Mouse (Mus musculus): Measurements from ENCODE around the gene Klhl33. TPM values are rescaled to one million over a fixed set of nuclear protein-coding genes. Genes with fewer than 3 reads are reported as not detected.
A peak's percentile ranks its signal among the peaks of the same experiment; 100 is the strongest.
"Not testable (repeated sequence)": the region's sequence is repeated elsewhere in the genome, so short reads cannot be mapped to it uniquely, and the experiment has no call there.

Gene Klhl33
- total RNA-seq (2022): 1 to 10 TPM; 5.5 to 8.3 (median 6.6) TPM

DNA sequence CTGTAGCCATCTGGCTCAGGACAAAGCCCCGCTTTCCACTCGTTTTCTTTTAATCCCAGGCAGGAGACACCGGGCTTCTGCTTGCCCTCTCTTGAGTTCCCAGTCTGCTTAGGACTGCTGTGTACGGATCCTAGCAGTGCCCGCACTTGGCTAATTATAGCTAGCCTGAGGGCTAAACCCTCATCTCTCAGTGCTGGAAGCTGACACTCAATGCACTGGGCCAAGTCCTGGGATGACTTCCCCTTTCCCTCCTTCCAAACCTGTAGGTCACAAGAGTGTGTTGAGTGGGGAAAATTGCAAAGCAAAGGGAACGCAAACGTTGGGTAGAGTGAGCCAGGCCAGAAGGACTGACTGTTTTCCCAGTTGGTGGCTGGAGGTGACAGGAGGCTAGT, at the start of gene Klhl33:
TSS of gene Klhl33 (minus strand) at position 134 of the 392 bp plus-strand sequence.
- DNase-seq (ENCODE audit: low spot score in 2 of 2): no peak

DNA sequence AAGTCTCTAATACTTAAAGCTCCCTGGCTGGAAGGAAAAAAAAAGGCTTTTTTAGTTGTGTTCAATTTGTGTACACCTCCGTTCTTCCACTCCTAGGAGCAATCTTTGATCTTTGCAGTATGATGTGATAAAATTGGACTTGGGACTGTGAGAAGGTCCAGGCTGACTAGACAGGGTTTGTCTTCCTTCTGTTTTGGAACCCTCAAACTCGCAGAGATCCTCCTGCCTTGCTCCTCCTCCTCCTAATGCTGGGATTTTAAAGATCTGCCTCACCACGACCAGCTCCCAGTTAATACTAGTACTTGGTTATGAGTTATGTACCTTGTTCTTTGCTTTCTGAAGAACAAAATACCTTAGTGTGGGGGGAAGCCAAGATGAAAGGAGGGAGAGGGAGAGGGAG, 48.2 kb upstream of the Klhl33 start:
- not testable (repeated sequence) for DNase-seq (ENCODE audit: low spot score in 2 of 2)

DNA sequence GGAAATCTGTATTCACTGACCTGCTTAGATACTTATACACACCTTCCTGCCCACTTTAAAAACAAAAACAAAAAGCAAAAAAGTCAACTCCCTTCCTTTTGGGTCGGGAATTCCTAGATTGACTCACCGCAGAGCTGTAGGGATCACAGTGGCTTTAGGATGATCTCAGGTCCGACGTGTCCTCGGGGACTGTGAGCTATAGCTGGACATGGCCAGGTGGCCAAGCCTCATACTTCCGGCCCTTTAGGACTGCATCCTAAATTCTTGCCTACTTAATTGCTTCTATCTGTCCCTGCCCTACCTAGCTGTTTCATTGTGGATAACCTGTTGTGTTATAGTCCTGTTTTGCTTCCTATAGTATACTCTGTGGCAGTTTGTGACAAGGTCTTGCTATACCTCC, 47.8 kb upstream of the Klhl33 start:
- not testable (repeated sequence) for DNase-seq (ENCODE audit: low spot score in 2 of 2)

DNA sequence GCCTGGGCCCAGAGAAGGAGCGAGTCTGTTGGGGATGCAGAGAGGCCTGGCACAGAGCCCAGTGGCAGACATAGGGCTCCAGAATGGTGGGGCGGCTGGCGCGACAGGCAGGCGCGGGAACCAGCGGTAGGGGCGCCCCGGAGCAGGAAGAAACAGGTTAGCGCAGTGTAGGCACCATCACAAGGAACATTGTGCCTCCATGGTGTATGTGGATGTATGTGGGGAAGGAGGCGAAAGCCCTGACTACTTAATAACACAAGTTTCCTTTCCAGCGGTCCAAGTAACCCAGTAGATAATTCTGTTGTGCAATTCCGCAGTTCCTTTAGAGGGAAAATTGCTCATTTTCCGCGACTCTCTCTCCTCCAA, 47.3 kb upstream of the Klhl33 start:
- DNase-seq (ENCODE audit: low spot score in 2 of 2): not testable (repeated sequence)

DNA sequence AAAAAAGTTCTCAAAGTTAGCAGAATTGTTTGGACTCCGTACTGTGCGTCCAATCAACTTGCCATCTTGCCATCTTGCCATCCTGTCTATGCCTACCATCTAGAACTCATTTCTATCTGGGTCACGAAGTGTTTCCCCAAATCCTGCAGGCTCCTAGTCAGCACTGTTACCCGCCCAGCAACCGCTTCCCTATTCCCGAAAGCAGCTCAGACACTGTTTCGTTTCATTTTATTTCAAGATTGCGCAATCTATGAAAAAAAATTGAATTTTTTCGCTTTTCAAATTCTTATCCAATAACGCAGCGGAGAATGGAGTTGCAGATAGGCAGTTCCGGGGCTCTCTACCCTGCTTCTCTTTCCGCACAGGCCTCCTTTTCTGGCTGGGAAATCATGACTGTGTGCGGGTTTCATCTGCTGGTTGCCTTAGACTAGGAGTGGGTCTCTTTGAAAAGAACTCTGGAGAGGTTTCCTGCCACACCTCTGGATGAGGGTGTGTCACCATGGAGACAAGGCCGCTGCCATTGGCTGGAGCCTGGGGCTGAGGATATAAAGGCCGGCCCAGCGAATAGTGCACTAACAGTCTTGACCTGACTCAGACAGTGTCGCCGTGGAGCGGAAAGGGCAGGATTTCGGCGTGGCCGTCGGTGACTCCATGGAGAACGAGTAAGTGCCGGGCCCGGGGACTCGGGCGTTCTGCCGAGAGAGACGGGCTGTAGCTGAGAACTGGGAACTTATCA, 46.8 kb upstream of the Klhl33 start, which contains the start of gene Gm49342:
TSS of gene Gm49342 (plus strand) at position 586 of the 736 bp plus-strand sequence.
- peak; percentile 82 to 94 for DNase-seq (ENCODE audit: low spot score in 2 of 2)

DNA sequence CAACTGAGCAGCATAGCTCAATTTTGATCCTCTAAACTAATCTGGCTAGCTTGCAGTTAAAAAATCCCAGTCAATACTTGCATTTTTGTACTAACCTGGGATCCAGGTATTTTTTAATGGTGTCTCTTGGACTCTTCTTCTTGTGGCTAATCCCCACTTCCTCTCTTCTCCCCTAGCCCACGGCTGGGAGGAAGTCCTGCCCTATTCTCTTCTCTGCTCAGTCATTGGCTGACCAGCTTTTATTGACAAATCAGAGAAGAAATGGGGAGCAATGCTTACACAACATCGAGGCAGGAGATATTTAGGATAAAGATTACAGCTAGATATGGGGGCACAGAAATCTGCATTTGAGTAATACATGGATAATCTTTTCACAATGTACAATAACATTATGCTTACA, 41.6 kb upstream of the Klhl33 start:
- DNase-seq (ENCODE audit: low spot score in 2 of 2): no peak

DNA sequence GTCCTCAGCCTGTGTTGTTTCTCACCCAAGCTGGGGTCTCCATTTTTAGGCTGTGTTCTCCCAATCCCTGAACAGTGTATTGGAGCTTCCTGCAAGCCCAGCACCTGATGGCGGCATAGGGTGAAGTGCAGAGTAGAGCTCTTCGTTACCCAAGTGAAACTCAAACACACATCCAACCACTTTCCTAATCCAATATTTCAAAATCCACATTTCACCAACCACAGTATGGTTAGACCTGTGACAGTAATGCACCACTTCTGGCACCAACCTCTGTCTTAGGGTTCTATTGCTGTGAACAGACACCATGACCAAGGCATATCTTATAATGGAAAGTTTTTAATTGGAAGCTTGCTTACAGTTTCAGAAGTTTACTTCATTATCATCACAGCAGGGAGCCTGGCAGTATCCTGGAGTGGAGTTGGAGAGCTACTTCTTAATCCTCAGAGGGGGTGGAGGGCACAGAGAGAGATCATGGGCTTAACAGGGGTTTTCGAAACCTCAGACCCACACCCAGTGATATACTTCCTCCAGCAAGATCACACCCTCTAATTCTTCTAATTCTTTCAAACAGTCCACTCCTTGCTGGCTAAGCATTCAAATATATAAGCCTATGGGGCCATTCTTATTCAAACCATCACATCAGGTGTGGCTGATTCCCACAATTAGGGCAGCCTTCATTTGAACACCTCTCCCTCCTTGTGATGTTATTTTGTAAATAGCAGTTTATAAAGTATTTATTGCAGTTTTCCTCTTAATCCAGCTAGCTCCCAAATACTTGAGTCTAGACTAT, 41.0 kb upstream of the Klhl33 start:
- no peak for DNase-seq (ENCODE audit: low spot score in 2 of 2)

DNA sequence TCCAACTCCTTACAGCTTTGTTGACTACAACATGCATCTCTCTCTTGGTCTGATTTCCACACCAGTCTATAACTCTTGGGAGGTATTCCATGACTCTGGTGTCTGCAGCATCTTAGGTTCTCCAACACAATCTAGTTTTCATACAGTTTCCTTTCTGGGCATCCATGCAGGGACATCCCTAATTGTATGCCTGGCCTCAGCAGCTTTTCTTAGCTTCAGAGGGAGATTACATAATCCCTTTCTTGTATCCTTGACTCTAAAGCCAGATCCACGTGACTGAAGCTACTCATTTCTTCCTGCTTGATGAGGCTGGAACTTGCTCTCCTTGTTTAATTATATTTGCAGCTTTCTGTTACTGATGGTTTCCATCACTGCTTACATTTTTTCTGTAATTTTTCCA, 39.3 kb upstream of the Klhl33 start:
- DNase-seq (ENCODE audit: low spot score in 2 of 2): no peak

DNA sequence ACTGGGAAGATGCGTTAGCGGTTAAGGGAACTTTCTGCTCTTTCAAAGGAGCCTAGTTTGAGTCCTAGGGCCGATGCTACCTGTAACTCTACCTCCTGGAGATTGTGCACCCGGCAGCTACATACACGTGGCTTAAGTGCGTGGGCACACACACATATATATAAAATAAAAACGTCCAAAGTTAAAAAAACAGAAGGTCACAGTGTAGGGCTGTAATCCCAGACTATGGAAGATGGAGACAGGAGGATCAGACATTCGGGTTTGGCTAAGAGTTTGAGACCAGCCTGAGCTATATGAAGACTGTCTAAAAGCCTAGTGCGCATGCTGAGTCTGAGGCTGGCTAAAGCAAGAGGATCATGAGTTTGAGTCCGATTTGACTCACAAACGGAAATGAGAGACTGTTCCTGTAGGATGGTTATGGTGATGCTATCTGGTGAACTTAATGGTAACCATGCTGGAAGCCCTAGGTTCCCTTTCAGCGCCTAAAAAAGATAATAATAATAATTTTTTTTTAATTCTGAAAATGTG, 34.2 kb upstream of the Klhl33 start:
- no peak for DNase-seq (ENCODE audit: low spot score in 2 of 2)

DNA sequence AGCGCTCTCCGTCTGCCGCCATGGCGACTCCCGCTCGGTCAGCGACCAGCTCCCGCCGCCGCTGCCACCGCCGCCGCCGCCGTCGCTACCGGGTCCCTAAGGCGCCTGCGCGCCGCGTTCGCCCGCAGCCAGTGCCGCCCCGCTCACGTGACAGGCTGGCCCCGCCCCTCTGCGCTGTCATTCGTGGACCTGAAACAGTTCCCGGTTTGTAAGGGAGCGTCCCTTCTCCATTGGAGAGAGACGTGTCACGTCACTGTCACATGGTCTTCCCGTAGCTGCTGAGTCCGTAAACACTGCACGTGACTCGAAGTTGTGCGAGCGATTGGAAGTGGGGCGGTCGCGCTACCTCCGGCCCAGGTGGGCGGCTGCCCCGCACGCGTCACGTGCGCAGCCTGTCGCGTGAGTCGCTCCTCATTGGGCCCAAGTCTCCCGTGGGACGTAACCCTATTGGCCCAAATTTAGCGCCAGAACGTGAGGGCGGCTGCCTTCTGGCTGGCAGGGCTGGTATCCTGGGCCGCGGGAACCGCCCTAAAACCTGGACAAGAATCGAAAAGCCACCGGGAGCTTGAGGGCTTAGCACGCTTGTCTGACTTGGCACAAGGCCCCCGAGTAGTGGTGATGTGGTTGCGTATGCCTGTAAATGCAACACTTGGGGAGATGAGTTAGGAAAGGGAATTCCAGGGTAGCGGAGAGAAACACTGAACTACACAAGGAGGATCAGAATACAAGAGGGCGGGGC, 33.6 kb upstream of the Klhl33 start, which contains the start of the genes Pip4p1 and Pnp:
TSS of gene Pip4p1 (minus strand) at position 103 of the 739 bp plus-strand sequence.
TSS of gene Pnp (plus strand) at position 329 of the 739 bp plus-strand sequence.
- peak; percentile 98 to 100 for DNase-seq (ENCODE audit: low spot score in 2 of 2)

DNA sequence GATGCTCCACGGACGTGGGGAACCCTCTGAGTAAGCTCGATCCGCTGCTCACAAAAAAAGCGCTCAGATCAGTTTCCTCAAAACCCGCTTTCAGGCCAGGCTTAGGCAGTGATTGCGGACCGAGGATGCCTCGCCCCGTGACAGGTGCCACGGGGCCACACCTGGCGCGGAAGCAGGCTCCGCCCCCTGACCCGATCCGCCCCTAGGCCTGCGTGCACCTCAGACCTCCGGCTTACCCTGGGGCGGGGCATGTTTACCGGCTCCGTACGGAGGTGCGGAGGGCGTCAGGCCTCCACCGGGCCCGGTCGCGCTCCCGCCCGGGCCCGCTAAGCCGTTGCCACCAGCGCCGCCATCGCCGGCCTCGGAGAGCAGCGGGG, 33.1 kb upstream of the Klhl33 start:
- no peak for DNase-seq (ENCODE audit: low spot score in 2 of 2)

DNA sequence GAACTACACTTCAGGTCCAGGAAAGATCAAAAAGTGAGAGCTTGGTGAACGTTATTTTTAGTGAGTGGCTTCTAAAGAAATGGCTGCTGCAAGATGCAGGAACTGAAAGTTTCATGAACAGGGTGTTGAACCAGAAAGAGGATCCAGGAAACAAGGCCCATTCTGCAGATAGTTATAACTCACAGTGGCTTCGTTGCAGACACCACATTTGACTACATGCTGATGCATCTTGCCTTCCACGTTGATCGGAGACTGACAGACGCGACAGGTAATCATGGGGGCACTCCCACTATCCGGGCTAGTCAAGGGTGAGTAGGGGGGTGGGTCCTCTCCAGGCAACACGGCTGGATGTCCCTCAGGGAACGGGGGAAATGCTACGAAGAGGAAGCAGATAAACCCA, 32.6 kb upstream of the Klhl33 start:
- DNase-seq (ENCODE audit: low spot score in 2 of 2): no peak

DNA sequence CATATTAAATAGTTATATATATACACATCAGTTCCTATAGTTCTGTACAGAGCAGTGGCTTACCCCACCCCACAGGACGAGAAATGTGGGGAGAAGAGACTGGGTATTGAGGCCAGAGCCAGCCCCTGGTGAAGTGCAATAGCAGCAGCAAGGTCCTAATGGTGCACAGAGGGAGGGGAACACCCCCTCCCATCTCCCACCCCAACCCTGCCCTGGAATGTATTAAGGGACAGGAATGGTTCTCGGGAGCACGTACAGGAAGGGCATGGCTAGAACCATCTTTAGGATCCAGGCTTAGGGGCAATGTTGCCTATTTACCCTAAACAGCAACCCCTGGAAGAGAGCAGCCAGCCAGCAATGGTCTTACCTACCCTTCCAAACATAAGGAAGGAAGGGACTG, 30.1 kb upstream of the Klhl33 start:
- DNase-seq (ENCODE audit: low spot score in 2 of 2): no peak

DNA sequence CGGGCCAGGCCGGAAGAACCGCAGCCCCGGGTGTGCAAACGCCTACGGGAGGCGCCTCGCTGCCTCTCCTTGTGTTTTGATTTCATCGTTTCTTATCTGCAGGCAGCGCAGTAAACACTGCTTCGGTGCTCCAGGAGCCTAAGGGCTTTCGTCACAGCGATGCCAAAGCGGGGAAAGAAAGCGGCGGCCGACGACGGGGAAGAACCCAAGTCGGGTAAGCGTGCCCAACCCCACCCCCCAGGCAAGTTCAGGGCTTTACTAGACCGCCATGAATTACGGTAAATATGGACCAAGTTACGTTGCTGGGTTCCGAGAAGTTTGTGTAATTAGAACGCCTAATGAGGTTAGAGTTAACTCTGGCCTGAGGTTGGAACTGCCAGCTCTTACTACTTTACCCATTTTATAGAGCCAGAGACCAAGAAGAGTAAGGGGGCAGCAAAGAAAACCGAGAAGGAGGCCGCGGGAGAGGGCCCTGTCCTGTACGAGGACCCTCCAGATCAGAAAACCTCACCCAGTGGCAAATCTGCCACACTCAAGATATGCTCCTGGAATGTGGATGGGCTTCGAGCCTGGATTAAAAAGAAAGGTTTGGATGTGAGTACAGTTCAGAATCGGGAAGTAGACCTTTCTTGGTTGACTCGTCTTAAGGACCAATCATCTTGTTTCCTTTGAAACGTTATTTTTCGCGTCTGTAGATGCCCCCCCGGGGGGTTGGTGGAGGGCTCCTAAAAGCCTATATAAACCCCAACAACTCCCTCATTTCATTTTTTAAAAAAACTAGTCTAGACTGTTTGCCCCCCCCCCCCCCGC, 28.0 kb upstream of the Klhl33 start:
- DNase-seq (ENCODE audit: low spot score in 2 of 2): no peak

DNA sequence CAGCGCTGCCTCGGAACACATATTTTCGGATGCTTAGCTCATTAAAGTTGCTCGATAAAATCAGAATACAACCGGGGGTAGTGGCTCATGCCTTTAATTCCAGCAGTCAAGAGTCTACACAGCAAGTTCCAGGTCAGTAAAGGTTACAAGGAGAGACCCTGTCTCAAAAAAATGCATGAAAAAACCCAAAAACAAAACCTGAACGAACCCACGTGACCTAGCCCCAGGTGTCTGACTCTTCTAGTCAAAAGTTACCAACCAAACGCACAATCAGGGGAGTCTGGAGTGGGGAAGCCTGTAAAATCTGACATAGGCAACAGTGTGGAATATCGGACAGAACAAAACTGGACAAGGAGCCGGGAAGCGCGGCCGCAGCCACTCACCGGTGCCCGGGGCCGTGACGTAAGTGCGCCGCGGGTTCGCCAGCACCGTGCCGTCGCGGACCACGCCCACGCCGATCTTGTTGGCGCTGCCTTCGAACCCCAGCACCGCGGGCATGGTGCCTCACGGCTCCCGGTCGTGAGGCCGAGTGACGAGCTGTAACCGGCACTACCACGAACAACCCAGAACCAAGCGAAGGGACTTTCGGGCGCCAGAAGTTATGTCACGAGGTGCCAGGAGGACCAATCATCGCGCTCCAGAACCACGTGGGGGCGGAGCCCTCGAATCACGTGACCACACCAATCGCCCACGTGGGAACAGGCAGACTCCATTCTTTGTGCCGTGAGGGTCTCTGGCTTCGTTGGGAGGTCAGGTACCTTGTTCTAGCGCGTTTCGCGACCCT, 27.2 kb upstream of the Klhl33 start, which contains the start of the genes Osgep and Apex1:
TSS of gene Osgep (minus strand) at position 613 of the 784 bp plus-strand sequence.
TSS of gene Apex1 (plus strand) at position 688 of the 784 bp plus-strand sequence.
- DNase-seq (ENCODE audit: low spot score in 2 of 2): peak; percentile 97 to 98

DNA sequence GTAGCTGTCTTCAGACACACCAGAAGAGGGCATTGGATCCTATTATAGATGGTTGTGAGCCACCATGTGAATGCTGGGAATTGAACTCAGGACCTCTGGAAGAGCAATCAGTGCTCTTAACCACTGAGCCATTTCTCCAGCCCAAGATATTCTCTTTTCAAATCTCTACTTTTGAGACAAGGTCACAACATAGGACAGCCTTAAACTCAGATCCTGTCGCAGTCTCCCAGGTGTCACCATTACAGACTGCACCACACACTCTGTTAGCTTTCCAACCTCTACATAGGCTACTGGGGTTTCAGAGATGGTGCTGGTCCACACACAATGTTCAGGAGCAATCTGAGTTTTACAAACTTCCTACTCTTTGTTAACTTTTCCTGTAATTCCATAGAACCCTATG, 26.1 kb upstream of the Klhl33 start:
- not testable (repeated sequence) for DNase-seq (ENCODE audit: low spot score in 2 of 2)

DNA sequence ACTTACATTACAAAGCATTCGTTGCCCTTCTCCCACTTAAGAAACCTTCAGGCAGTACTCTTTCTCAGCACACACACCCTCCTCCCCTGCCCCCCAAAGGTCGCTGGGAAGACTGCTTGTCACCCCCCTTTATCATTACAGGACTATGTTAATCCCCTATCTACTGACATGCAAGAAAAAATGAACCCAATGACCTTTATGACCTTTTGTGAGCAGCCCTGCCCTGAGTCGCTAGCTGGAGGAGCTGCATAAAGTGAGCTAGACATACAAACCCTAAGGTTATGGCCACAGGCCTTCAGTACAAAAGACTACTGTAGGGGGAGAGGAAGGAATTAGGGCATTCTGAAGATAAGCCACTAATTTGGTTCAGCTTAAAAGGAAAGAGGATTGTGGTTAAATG, 14.0 kb upstream of the Klhl33 start:
- DNase-seq (ENCODE audit: low spot score in 2 of 2): no peak

DNA sequence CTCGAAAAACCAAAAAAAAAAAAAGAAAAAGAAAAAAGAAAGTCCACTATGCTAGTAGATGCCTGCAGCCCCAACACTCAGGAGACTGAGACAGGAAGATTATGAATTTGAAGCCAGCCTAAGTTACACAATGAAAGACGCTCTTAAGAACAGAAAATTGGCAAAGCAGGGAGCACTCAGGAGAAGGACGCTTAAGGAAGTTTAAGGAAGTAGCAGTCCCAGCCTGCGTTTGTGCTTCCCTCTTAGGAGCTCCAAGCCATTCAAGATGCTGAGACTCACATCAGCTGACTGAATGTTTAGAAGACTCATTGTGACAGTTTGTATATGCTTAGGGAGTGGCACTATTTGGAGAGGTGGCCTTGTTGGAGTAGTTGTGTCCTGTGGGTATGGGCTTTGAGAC, 10.8 kb upstream of the Klhl33 start:
- DNase-seq (ENCODE audit: low spot score in 2 of 2): no peak

DNA sequence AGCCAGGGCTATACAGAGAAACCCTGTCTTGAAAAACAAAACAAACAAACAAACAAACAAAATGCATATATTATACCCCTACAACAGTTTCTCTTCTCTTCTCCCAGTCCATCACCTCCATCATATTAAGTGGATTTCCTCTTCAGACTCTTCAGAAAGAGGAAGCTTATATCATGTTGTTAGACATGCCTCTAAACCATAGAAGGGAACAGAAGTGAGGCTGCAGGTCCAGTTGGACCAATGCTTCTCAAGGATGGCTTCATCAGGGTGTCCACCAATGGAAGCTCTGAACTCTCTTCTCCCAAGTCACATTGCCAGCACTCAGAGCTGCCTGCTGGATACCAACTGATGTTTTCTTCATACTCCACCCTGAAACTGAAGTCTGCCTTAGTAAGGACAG, 8.0 kb upstream of the Klhl33 start:
- DNase-seq (ENCODE audit: low spot score in 2 of 2): not testable (repeated sequence)

DNA sequence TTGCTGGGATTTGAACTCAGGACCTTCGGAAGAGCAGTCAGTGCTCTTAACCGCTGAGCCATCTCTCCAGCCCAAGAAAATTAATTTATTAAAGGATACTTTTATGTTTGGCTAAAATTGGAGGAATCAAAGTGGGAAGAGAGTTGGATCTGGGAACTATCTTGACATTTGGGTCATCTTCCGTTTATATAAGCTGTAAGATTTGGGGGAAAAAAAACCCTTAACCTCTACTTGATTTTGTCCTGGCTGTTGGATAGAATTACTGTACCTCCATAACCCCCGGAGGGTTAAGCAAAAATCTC, 7.5 kb upstream of the Klhl33 start:
- no peak for DNase-seq (ENCODE audit: low spot score in 2 of 2)
